Mouse (Mus musculus): Measurements from ENCODE around the gene Jam2. TPM values are rescaled to one million over a fixed set of nuclear protein-coding genes. Genes with fewer than 3 reads are reported as not detected.
A peak's percentile ranks its signal among the peaks of the same experiment; 100 is the strongest.

The Jam2 gene
- polyA plus RNA-seq, 1 experiment from 2014 or later: 13.8 TPM

GRCm38 (mm10) chr16:84771461-84771860 lies 2.5 kb upstream of the Jam2 start:
- H3K4me2 ChIP-seq: no peak overlapping the region
- ATAC-seq (ENCODE audit: insufficient number of reproducible peaks, low FRiP score, low TSS enrichment, low read depth): no peak
- no peak overlapping the region for H3K4me3 ChIP-seq
- H3K9ac ChIP-seq: no peak overlapping the region
- H3K27ac ChIP-seq: no peak overlapping the region
- peaks cover 17% of the 10 kb centered on the region for H3K4me1 ChIP-seq
- 80% methylated on average over 2 of the region's 2 CpGs for WGBS
- no peaks in the 10 kb centered on the region for H3K9me3 ChIP-seq
- H3K36me3 ChIP-seq: no peaks in the 10 kb centered on the region
- peaks cover 15% of the 10 kb centered on the region for H3K27me3 ChIP-seq

- H3K4me1 ChIP-seq: peaks cover 17% of the 10 kb centered on the region
- ATAC-seq (ENCODE audit: insufficient number of reproducible peaks, low FRiP score, low TSS enrichment, low read depth): no peak
- H3K27ac ChIP-seq: no peak overlapping the region
- no peaks in the 10 kb centered on the region for H3K36me3 ChIP-seq
- H3K9me3 ChIP-seq: no peaks in the 10 kb centered on the region
- H3K27me3 ChIP-seq: peaks cover 18% of the 10 kb centered on the region
- WGBS: 33% methylated on average over 8 of the region's 8 CpGs
- H3K9ac ChIP-seq: no peak overlapping the region
- 0 out of 2 replicates have a peak overlapping the region, but pooled peaks have one; percentile 93 for H3K4me2 ChIP-seq
- H3K4me3 ChIP-seq: no peak overlapping the region
Observed at GRCm38 (mm10) chr16:84772496-84773267, 1.2 kb upstream of the Jam2 start.

- Histone ChIP-seq H3K9me3 (no peaks in the 10 kb centered on the region), H3K36me3 (no peaks in the 10 kb centered on the region), H3K4me3 (peak overlapping the region; percentile 62), H3K27me3 (peaks cover 18% of the 10 kb centered on the region), H3K4me2 (peak overlapping the region; percentile 93), H3K4me1 (peaks cover 17% of the 10 kb centered on the region), H3K27ac (0 out of 2 replicates have a peak overlapping the region, but pooled peaks have one; percentile 60), H3K9ac (no peak overlapping the region)
- ATAC-seq (ENCODE audit: insufficient number of reproducible peaks, low FRiP score, low TSS enrichment, low read depth): no peak
- WGBS: 2% methylated on average over 15 of the region's 15 CpGs
Observed at GRCm38 (mm10) chr16:84773268-84773861, 558 bp upstream of the Jam2 start.

GRCm38 (mm10) chr16:84774761-84775231 lies 873 bp downstream of the Jam2 start:
- Histone ChIP-seq H3K9ac (peak overlapping the region; percentile 46), H3K4me1 (peaks cover 17% of the 10 kb centered on the region), H3K36me3 (no peaks in the 10 kb centered on the region), H3K9me3 (no peaks in the 10 kb centered on the region), H3K27me3 (peaks cover 18% of the 10 kb centered on the region), H3K27ac (0 out of 2 replicates have a peak overlapping the region, but pooled peaks have one; percentile 60), H3K4me2 (peak overlapping the region; percentile 93), H3K4me3 (peak overlapping the region; percentile 62)
- no peak for ATAC-seq (ENCODE audit: insufficient number of reproducible peaks, low FRiP score, low TSS enrichment, low read depth)
- under 1% methylated on average over 23 of the region's 23 CpGs for WGBS

GRCm38 (mm10) chr16:84775356-84775755 lies 1.4 kb downstream of the Jam2 start:
- Histone ChIP-seq H3K9ac (no peak overlapping the region), H3K9me3 (no peaks in the 10 kb centered on the region)
- WGBS: 35% methylated on average over 11 of the region's 11 CpGs

GRCm38 (mm10) chr16:84776089-84776784 lies 2.3 kb downstream of the Jam2 start:
- WGBS: 51% methylated on average over 7 of the region's 7 CpGs
- Histone ChIP-seq H3K27ac (no peak overlapping the region), H3K36me3 (no peaks in the 10 kb centered on the region), H3K9me3 (no peaks in the 10 kb centered on the region), H3K4me3 (no peak overlapping the region), H3K4me1 (peaks cover 17% of the 10 kb centered on the region), H3K4me2 (no peak overlapping the region), H3K27me3 (peaks cover 18% of the 10 kb centered on the region), H3K9ac (no peak overlapping the region)
- ATAC-seq (ENCODE audit: insufficient number of reproducible peaks, low FRiP score, low TSS enrichment, low read depth): no peak

More at GRCm38 (mm10) chr16:84775356-84775755, 1.4 kb downstream of the Jam2 start:
- H3K27me3 ChIP-seq: peaks cover 18% of the 10 kb centered on the region
- peak overlapping the region; percentile 93 for H3K4me2 ChIP-seq
- H3K27ac ChIP-seq: no peak overlapping the region
- peak overlapping the region; percentile 62 for H3K4me3 ChIP-seq
- H3K36me3 ChIP-seq: no peaks in the 10 kb centered on the region
- H3K4me1 ChIP-seq: peaks cover 17% of the 10 kb centered on the region
- no peak for ATAC-seq (ENCODE audit: insufficient number of reproducible peaks, low FRiP score, low TSS enrichment, low read depth)

- H3K9me3 ChIP-seq: no peaks in the 10 kb centered on the region
- no peak overlapping the region for H3K4me2 ChIP-seq
- no peak overlapping the region for H3K27ac ChIP-seq
- H3K27me3 ChIP-seq: peaks cover 14% of the 10 kb centered on the region
- H3K36me3 ChIP-seq: no peaks in the 10 kb centered on the region
- H3K4me3 ChIP-seq: no peak overlapping the region
- H3K4me1 ChIP-seq: peaks cover 13% of the 10 kb centered on the region
- H3K9ac ChIP-seq: no peak overlapping the region
- ATAC-seq (ENCODE audit: insufficient number of reproducible peaks, low FRiP score, low TSS enrichment, low read depth): no peak
- 56% methylated on average over 6 of the region's 6 CpGs for WGBS
Observed at GRCm38 (mm10) chr16:84778431-84778830, 4.5 kb downstream of the Jam2 start.

- no peak overlapping the region for H3K27ac ChIP-seq
- peaks cover 11% of the 10 kb centered on the region for H3K27me3 ChIP-seq
- H3K9me3 ChIP-seq: no peaks in the 10 kb centered on the region
- no peak overlapping the region for H3K9ac ChIP-seq
- no peak overlapping the region for H3K4me3 ChIP-seq
- no peak for ATAC-seq (ENCODE audit: insufficient number of reproducible peaks, low FRiP score, low TSS enrichment, low read depth)
- peaks cover 9% of the 10 kb centered on the region for H3K4me1 ChIP-seq
- no peak overlapping the region for H3K4me2 ChIP-seq
- WGBS: 83% methylated on average over 6 of the region's 6 CpGs
- no peaks in the 10 kb centered on the region for H3K36me3 ChIP-seq
Observed at GRCm38 (mm10) chr16:84778861-84779630, 5.1 kb downstream of the Jam2 start.

- peaks cover 3% of the 10 kb centered on the region for H3K4me1 ChIP-seq
- no peak overlapping the region for H3K4me2 ChIP-seq
- no peaks in the 10 kb centered on the region for H3K9me3 ChIP-seq
- no peak for ATAC-seq (ENCODE audit: insufficient number of reproducible peaks, low FRiP score, low TSS enrichment, low read depth)
- no peaks in the 10 kb centered on the region for H3K36me3 ChIP-seq
- no peak overlapping the region for H3K4me3 ChIP-seq
- peaks cover 6% of the 10 kb centered on the region; the same call in 1 of the 2 replicates for H3K27me3 ChIP-seq
- no peak overlapping the region for H3K9ac ChIP-seq
- WGBS: 75% methylated on average over 5 of the region's 5 CpGs
- H3K27ac ChIP-seq: no peak overlapping the region
Observed at GRCm38 (mm10) chr16:84779718-84780117, 5.8 kb downstream of the Jam2 start.

GRCm38 (mm10) chr16:84783279-84783678 lies 9.4 kb downstream of the Jam2 start:
- Histone ChIP-seq H3K27me3 (no peaks in the 10 kb centered on the region), H3K36me3 (no peaks in the 10 kb centered on the region), H3K9me3 (no peaks in the 10 kb centered on the region), H3K4me3 (no peak overlapping the region), H3K4me1 (no peaks in the 10 kb centered on the region), H3K9ac (no peak overlapping the region), H3K27ac (no peak overlapping the region), H3K4me2 (no peak overlapping the region)
- no peak for ATAC-seq (ENCODE audit: insufficient number of reproducible peaks, low FRiP score, low TSS enrichment, low read depth)
- 50% methylated on average over 2 of the region's 2 CpGs for WGBS

- H3K9ac ChIP-seq: no peak overlapping the region
- H3K27ac ChIP-seq: no peak overlapping the region
- WGBS: 19% methylated on average over 7 of the region's 7 CpGs
- ATAC-seq (ENCODE audit: insufficient number of reproducible peaks, low FRiP score, low TSS enrichment, low read depth): no peak
- H3K36me3 ChIP-seq: no peaks in the 10 kb centered on the region
- H3K4me1 ChIP-seq: no peaks in the 10 kb centered on the region
- no peaks in the 10 kb centered on the region for H3K9me3 ChIP-seq
- no peak overlapping the region for H3K4me3 ChIP-seq
- H3K27me3 ChIP-seq: no peaks in the 10 kb centered on the region
- no peak overlapping the region for H3K4me2 ChIP-seq
Observed at GRCm38 (mm10) chr16:84784966-84785365, 11.0 kb downstream of the Jam2 start.

Data from limb, embryonic 15.5 days (tissue).